ENCODE assay signal across 24 mouse cellular contexts in genomic region chr6:40650953-40651352, GRCm38 (mm10). TPM values are rescaled to one million over a fixed set of nuclear protein-coding genes. Genes with fewer than 3 reads are reported as not detected.
"Had no signal": no experiment of that assay in that cellular context is flagged by ENCODE, and none has a peak within 500 bp of the region (broad histone marks: within the 10 kb centered on the region; RNA-seq: fewer than 3 reads in every experiment).

No protein-coding gene starts in this region.

- H3K9me3 ChIP-seq: neural tube, embryonic 12.5 days; neural tube, embryonic 13.5 days; neural tube, embryonic 15.5 days; stomach, embryonic 15.5 days had no signal

- H3K36me3 ChIP-seq: neural tube, embryonic 12.5 days; neural tube, embryonic 13.5 days; neural tube, embryonic 15.5 days; stomach, embryonic 15.5 days had no signal

- H3K4me1 ChIP-seq: neural tube, embryonic 12.5 days; neural tube, embryonic 13.5 days; neural tube, embryonic 15.5 days; stomach, embryonic 15.5 days had no signal

- H3K4me2 ChIP-seq: neural tube, embryonic 12.5 days; neural tube, embryonic 13.5 days; neural tube, embryonic 15.5 days; stomach, embryonic 15.5 days had no signal

- H3K9ac ChIP-seq: neural tube, embryonic 12.5 days; neural tube, embryonic 13.5 days; neural tube, embryonic 15.5 days; stomach, embryonic 15.5 days had no signal

- H3K4me3 ChIP-seq: neural tube, embryonic 12.5 days; neural tube, embryonic 13.5 days; neural tube, embryonic 15.5 days; stomach, embryonic 15.5 days had no signal

- H3K27me3 ChIP-seq: neural tube, embryonic 12.5 days; neural tube, embryonic 13.5 days; neural tube, embryonic 15.5 days; stomach, embryonic 15.5 days had no signal

- DNase-seq: retina, postnatal 1 day; right cerebral cortex, adult 18-20 months; right cerebral cortex, postnatal 14 days; right cerebral cortex, postnatal 25 days; right cerebral cortex, postnatal 4 days; spleen, adult 18-20 months; thymus, adult 18-20 months; thymus, adult 2 months; thymus, postnatal 14 days; thymus, postnatal 25 days; thymus, postnatal 36 days; thymus, postnatal 4 days had no signal

- H3K27ac ChIP-seq: neural tube, embryonic 12.5 days; neural tube, embryonic 13.5 days; neural tube, embryonic 15.5 days; stomach, embryonic 15.5 days; stomach, postnatal 0 days had no signal

RNA-seq across cellular contexts. Expression of gene Tas2r138, which starts 37.8 kb away (rescaled TPM):
- polyA plus RNA-seq: neural tube, embryonic 12.5 days; neural tube, embryonic 13.5 days; neural tube, embryonic 14.5 days; neural tube, embryonic 15.5 days; spleen, adult 2 months; stomach, embryonic 14.5 days; stomach, embryonic 15.5 days; stomach, embryonic 16.5 days; stomach, postnatal 0 days; testis, adult 2 months; thymus, postnatal 0 days; urinary bladder, adult 2 months had no signal
